Mouse (Mus musculus) lung, postnatal 0 days (tissue): ENCODE measurements at regions not wholly inside any gene's neighbourhood (a gene's known extent, or its start where the extent isn't known, plus 50 kb on each side); places are given as distances from the start of the nearest gene placed in this dataset.

Source experiments
- CTCF ChIP-seq: IDR thresholded peaks from 2 replicates; pipeline ENCODE4 v1.5.1; 2016; ENCODE audit warnings: antibody characterized with exemption, mild to moderate bottlenecking
- EP300 ChIP-seq: IDR thresholded peaks from 2 replicates; pipeline ENCODE4 v1.6.1; 2016; ENCODE audit warnings: antibody characterized with exemption, mild to moderate bottlenecking, control low read depth

DNA sequence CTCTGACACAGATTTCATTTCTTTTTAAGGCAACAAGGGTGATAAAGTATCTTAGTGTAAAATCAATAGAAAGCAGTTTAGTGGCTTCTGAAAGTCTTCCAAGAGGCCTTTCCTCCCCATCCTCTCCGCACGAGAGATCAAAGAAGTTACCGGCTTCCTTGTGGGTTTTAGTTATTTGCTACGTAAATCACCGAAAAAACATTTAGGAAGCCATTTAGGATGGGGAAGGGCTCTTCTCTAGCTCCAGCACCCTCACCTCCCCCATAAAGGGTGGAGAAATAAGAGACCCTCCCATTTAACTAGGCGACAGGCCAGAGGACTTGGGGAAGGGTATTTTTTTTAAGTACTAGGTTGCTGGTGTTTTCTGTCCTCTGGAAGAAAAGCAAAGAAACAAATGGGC is 287.9 kb upstream of the Kazn start:
- TF ChIP-seq CTCF (no peak), EP300 (no peak)
